Mouse (Mus musculus): Measurements from ENCODE around the gene Mmp24.

Gene Mmp24

GRCm38 (mm10) chr2:155814829-155815228 lies 39.7 kb downstream of the Mmp24 start:
- 28% methylated on average over 5 of the region's 5 CpGs for WGBS

GRCm38 (mm10) chr2:155816179-155816578 lies 41.0 kb downstream of the Mmp24 start:
- 100% methylated on average over 1 of the region's 1 CpGs for WGBS

- 64% methylated on average over 10 of the region's 10 CpGs for WGBS
Measured at GRCm38 (mm10) chr2:155817301-155818245, 42.4 kb downstream of the Mmp24 start.

GRCm38 (mm10) chr2:155818596-155819391 lies 43.7 kb downstream of the Mmp24 start:
- under 1% methylated on average over 37 of the region's 37 CpGs for WGBS

GRCm38 (mm10) chr2:155819392-155819448 lies 44.1 kb downstream of the Mmp24 start, which contains the start of gene BC029722:
BC029722 (minus strand) TSS chr2:155819426.

GRCm38 (mm10) chr2:155819449-155820251 lies 44.5 kb downstream of the Mmp24 start:
- 34% methylated on average over 6 of the region's 6 CpGs for WGBS

GRCm38 (mm10) chr2:155820779-155821178 lies 45.6 kb downstream of the Mmp24 start:
- WGBS: 79% methylated on average over 5 of the region's 5 CpGs

GRCm38 (mm10) chr2:155823722-155824121 lies 48.6 kb downstream of the Mmp24 start:
- WGBS: 95% methylated on average over 8 of the region's 8 CpGs

- 2% methylated on average over 52 of the region's 52 CpGs for WGBS
Measured at GRCm38 (mm10) chr2:155825904-155826629, 50.9 kb downstream of the Mmp24 start.

- 2% methylated on average over 27 of the region's 27 CpGs for WGBS
Measured at GRCm38 (mm10) chr2:155826630-155827424, 51.7 kb downstream of the Mmp24 start, which contains the start of gene Eif6. Eif6 (minus strand) TSS chr2:155826925.

- WGBS: 93% methylated on average over 8 of the region's 8 CpGs
Measured at GRCm38 (mm10) chr2:155830841-155831240, 55.7 kb downstream of the Mmp24 start.

- WGBS: 56% methylated on average over 9 of the region's 9 CpGs
Measured at GRCm38 (mm10) chr2:155831302-155831701, 56.2 kb downstream of the Mmp24 start.

- whole genome bisulfite sequencing: 65% methylated on average over 1 of the region's 1 CpGs
Measured at GRCm38 (mm10) chr2:155832087-155832486, 56.9 kb downstream of the Mmp24 start.

GRCm38 (mm10) chr2:155834732-155835131 lies 59.6 kb downstream of the Mmp24 start, which contains the start of gene Fam83c:
Fam83c (minus strand) TSS chr2:155834854.
- WGBS: 73% methylated on average over 9 of the region's 9 CpGs

- WGBS: 79% methylated on average over 3 of the region's 3 CpGs
Measured at GRCm38 (mm10) chr2:155837961-155838360, 62.8 kb downstream of the Mmp24 start.

GRCm38 (mm10) chr2:155838961-155839360 lies 63.8 kb downstream of the Mmp24 start:
- WGBS: 85% methylated on average over 4 of the region's 4 CpGs

- 80% methylated on average over 8 of the region's 8 CpGs for WGBS
Measured at GRCm38 (mm10) chr2:155846930-155847329, 71.8 kb downstream of the Mmp24 start.

GRCm38 (mm10) chr2:155848291-155848690 lies 73.1 kb downstream of the Mmp24 start:
- 24% methylated on average over 6 of the region's 6 CpGs for WGBS

GRCm38 (mm10) chr2:155849464-155849863 lies 74.3 kb downstream of the Mmp24 start:
- 72% methylated on average over 7 of the region's 7 CpGs for WGBS

- WGBS: 87% methylated on average over 7 of the region's 7 CpGs
Measured at GRCm38 (mm10) chr2:155850120-155850519, 75.0 kb downstream of the Mmp24 start.

- 86% methylated on average over 5 of the region's 5 CpGs for WGBS
Measured at GRCm38 (mm10) chr2:155852536-155852935, 77.4 kb downstream of the Mmp24 start.

Measured in cerebral cortex, adult 2 months (tissue).